Mouse (Mus musculus) CH12F3 (cell line): ENCODE measurements around the gene Zfp239.

ENCODE experiments used
- in situ Hi-C: fragments of 300-500 bp; cut with MboI; formaldehyde crosslinking; loops from 2 replicates; pipeline ENCODE4 v1.14.3; 2020; ENCODE audit warnings: low sequenced_read_pairs

Zfp239 gene

DNA sequence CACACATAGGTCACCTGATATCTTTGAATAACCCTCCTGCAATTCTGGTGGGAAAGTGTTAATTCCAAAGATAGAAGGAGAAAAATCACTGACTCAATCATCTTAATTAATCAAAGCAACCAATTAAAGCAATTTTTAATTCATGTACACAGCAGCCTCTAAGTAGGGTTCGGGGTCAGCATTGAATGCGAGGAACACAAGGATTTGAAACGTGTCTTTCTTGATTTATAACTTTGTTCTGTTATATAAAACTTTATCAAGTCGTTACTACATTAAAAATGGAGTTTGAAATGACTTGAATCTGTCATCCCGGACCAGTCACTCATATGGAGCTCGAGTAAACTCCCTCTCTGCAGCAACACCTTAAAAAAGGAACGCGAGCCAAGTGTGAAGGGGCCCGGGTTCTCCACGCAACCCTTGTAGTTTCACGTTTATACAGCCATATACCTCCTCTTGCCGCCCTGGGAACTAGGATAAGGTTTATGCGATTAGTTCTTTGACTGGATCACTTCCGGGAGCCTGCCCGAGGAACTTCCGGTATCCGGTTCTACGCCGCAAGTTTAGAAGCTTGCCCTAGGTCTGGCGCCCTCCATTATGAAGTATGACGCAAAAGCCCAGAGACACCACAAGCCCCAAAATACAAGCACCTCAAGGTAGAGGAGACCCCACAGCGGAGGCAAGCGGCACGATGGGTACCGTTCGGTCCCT is 17.0 kb downstream of the Zfp239 start:
- in situ Hi-C loops, result no loop called here

DNA sequence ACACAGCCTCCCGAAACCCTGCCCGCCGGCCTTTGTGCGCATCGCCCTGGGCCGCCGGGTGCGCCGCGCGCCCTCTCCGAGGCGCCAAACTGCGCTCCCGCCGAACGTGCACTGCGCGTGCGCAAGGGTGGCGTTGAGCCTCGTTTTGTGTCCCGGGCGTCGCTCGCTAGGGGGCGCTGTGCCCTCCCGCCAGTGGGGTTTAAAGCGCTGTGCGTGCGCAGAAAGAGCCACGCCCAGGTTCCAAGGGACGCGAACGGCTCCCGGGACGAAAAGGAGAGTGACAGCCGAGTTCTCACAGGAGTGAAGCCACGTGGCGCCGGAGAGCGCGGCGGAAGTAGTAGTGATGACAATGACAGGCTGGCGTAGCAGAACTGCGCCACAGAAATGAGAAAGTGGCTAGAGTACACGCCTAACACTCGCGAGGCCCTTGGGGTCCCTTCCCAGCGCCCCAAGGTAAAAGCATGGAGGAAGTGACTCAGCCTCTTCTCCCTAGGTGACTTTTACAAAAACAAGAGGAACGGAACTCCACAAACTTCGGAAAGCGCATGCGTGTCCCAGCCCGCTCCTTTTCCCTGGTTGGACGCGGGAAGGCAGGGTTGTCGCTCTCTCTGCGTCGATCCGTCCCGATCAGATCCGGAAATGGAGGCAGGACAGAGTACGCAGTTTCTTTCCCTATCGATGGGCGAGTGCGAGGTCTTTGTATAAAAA is 17.7 kb downstream of the Zfp239 start:
- in situ Hi-C loops, result no loop called here

DNA sequence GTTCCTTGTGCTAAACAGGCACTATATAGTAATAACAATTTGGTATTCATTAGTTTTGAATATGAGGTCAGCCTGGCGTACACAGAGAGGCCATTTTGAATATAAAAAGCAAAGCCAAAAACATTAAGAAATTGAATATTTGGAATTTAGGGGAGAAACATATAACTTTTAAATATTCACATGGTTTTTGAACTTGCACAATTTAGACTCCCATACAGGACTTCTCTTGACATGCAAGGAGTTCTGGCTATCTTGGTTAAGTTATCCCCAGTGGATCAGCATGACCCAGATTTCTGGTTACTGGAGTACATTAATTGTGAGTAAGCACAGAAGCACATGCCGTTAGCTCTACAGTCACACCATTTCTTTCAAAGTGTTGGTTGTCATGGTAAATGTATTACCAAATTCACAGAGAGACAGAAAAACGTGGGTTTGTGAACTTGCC is 18.5 kb downstream of the Zfp239 start:
- in situ Hi-C loops, result no loop called here

DNA sequence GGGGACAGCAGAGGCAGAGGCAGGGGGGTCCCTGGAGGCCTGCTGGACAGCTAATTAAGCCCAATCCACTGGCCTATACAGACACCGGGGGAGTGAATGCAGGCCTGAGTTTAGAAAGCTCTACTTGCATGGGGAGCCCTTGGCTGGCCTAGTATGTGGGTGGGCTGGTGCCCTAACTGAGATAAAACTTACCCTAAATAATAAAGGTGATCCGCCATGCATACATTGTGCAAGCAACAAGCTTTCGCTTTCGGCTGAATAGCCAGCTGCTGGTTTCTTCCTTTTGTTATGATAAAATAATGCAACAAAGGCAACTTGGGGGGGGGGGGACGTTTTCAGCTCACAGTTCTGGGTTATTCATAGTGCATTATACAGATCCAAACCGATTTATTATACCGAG is 19.3 kb downstream of the Zfp239 start:
- in situ Hi-C loops, result no loop called here

DNA sequence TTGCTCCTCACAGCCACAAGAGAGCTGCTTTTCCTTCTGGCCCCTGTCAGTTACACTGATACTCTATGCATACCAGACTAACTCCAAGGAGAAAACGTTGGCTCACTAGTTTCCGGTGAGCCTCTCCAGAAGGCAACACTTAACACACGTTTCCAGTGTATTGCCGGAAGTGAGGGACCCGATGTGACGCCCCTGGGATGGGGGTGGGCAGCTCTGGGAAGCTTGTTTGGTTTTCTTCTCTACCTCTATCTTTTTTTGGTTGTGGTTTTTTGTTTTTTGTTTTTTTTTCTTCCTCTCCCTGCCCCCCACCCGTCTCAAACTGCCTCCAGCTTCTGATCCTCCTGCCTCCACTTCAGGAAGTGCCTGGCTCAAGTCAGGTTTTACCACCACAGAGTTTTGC is 20.1 kb downstream of the Zfp239 start:
- in situ Hi-C loops, result no loop called here

DNA sequence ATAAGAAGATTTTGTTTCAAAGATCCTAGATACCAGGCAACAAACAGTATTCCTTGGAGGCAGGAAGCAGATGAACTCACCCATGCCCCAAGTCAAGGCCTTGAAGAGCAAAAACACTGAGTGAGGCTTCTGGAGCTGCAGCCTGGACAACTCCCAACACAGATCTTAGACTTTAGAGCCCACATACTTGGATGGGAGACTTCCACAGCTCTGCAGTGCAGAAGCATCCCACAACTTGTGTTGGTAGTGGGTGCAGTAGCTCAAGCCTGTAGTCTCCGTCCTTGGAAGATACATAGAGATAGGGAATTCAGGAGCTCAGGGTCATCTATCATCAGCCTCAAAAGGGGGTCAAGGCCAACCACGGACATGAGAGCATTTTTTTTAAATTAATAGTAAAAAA is 24.0 kb downstream of the Zfp239 start:
- in situ Hi-C loops, result no loop called here

DNA sequence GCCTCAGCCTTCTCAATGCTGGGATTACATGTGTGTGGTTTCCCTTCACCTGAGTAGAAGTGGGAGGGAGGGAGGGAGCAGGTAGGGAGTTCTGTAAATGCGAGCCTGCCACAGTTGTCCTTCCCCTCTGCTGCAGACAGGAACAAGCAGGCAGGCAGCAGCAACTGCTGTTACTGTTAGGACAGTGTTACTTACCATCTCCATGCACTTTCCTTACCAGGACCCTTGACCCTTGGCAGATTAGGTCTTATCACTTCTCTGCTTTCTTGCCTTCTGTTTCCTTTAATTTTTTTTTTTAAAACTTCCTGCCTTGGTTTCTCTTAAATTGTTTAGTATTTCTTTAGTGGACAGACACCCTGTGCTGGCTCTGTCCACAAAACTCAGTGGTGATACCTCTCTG is 26.1 kb downstream of the Zfp239 start:
- in situ Hi-C loops, result no loop called here

DNA sequence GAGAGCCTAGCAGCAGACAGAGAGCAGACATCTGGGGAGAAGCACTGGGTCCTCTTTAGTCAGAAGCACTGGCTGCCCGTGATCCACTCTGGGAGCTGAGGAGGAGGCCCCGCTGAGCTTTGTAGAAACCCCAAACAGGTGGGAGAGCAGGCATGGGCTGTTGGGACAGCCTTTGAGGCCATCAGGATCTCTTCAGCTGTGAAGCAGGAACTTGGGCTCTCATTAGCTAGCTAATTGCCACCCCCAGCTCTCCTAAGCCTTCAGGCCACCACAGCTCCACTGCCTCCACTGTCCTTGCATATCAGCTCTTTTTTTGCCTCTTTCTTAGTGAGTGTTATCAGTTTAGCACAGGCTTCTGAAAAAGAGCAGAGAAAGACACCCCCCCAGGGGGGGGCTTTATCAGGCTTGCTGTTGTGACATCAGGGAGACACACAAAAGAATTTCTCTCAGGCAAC is 26.8 kb downstream of the Zfp239 start:
- in situ Hi-C loops, result no loop called here

DNA sequence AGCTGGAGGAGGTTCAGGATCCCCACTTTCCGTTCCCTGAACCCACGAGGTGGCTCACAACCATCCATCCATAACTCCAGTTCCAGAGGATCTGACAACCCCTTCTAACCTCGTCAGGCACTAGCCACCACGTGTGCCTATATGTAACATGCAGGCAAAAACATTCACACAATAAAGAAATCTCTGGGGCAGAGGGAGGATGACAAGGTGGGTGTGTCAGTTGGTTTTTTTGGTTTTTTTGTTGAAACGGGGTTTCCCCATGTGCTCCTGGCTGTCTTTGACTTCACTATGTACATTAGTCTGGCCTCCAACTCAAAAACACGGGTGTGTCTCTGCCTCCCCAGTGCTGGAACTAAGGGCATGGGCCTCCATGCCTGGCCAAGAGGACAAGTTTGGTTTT is 28.4 kb downstream of the Zfp239 start:
- in situ Hi-C loops, result no loop called here

DNA sequence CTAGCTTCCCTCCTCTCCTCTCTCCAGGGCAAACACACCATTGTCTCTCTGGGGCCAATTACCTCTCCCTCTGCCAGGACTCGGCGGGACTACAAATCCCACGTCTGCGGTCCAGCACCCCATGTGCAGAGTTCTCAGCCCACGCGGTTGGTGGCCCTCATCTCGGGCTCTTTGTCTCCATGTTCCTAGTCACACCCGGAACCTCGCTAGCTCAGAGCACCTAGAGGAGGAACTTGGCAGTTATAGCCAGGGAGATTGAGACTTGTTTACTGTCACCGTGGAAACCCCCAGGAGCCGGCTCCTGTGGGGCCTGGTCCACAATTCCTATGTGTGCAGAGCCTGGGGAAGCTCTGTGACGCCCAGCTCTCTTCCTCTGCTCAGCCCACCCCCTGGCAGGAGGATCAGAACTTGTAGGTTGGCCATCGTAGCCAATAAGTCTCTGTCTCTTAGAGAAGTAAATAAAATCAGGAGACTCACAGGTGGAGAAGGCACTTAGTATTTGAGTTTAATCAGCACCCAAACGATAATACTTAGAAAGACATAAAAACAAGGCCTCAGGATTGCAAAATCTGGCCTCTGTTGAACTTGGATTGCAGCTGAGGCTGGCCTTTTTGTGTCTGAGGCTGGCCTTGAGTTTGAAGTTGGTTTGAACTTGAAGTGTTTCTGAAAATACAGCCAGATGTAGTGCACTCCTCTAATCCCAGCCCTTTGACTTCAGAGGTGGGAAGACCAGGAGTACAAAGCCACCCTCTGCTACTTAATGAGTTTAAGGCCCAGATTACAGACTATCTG is 29.7 kb downstream of the Zfp239 start:
- in situ Hi-C loops, result no loop called here

DNA sequence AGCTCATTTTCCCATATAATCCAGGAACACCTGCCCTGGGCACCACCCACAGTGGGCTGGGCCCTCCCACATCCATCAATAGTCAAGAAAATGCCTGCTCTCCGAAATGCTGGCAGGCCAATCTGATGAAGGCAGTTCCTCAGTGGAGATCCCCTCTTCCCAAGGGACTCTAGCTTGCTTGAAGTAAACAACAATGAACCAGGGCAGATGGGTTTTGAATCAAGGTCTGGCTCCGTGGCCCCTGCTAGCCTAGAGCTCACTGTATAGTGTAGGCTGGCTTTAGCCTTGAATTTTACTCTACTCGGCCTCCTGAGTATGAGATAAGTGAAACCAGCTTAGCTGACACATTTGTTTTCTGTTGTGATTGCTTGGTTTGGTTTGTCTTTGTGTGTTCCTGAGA is 30.5 kb downstream of the Zfp239 start:
- in situ Hi-C loops, result no loop called here

DNA sequence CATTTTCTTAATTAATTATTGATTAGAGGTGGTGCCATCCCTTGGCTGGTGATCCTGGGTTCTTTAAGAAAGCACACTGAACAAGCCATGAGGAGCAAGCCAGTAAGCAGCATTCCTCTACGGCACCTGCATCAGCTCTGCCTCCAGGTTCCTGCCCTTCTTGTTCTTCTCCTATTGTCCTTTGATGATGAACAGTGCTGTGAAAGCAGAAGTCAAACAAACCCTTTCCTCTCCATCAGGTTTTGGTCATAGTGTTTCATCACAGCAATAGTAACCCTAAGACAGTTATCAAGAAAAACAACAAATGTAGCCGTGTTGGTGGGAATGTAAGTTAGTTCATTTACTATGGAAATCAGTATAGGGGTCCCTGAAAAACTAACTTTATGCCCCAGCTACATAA is 31.5 kb downstream of the Zfp239 start:
- in situ Hi-C loops, result no loop called here

DNA sequence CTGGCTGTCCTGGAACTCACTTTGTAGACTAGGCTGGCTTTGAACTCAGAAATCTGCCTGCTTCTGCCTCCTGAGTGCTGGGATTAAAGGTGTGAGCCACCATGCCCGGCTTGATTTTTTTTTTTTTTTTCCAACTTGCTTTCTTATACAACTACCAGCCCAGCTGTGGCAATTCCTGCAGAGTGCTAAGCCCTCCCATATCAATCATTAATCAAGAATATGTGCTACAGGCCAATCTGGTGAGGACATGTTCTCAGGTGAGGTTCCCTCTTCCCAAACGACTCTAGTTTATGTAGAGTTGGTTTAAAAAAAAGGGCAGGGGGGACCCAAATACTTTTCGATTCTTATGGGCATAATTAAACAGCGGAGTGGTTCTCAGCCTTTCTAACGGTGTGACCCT is 35.9 kb downstream of the Zfp239 start:
- in situ Hi-C loops, result no loop called here

DNA sequence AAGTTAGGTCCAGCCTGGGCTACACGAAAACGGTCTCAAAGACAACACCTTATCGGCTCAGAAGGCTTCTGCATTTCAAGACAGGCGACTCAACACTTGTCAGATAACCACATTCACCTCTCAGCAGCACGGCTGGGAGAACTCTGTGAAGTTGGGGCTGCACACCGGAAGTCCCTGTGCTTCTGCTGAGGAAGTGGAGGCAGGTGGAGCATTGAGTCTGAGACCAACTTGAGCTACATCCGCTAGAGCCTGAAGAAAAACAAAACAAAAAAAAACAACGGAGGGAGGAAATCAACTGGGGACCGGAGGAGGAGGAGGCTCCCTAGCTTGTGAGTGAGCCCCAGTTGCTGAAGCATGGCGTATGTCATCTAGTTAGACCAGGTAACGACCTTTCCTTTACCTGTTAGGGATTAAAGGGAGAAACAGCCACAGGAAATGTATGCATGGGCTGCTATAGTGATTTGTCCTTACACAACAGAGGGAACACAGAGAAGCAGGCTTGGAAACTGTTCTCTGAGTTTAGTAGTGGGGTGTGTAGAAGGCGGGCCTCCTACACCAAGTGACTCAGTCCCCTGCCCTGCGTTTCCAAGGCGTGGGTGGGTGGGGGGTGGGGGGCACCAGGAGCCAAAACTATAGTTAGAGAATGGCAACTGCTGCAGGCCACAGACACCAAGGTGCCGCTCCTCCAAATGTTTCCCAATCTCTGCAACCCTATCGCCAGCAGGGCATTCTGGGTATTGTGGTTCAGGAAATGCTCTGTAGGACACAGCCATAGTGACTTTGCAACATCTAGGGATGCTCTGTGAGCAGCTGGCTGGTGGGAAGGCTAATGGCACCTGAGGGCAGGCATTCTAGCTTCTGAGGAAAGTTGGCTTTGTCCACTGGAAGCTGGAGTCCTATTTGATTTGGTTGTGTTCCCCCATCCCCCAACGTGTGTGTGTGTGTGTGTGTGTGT is 38.5 kb downstream of the Zfp239 start, which contains the start of gene Hnrnpf:
Gene Hnrnpf (plus strand): TSS at position 199 of the 955 bp plus-strand sequence.
- in situ Hi-C loops, result no loop called here

DNA sequence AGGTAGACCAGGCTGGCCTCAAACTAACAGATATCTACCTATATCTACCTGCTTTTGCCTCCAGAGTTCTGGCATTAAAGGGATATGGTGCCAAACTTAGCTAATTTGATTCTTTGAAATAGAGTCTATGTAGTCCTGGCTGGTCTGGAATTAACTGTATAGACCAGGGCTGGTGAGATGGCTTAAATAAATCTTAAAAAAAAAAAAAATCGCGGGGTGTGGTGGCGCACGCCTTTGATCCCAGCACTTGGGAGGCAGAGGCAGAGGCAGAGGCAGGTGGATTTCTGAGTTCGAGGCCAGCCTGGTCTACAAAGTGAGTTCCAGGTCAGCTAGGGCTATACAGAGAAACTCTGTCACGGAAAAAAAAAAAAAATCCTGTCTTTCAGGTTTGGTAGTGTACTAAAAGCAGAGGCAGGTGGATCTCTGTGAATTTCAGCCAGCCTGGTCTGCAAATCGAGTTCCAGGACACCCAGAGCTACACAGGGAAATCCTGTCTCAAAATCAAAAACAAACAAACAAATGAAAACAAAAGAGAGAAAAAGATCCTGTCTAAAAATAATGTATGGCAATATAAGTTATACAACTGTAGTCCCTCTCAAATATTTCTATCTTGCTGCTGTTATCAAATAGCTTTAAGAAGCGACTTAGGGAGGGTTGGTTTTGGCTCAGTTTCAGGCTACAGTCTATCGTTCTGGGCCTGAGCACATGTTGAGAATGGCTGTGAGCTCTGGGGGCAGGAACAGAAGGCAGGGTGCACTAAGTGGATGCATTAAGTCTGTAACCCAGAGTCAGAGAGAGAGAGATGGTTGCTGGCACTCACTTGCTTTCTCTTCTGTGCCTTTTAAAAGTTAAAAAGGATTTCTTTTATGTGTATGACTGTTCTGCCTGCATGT is 39.9 kb downstream of the Zfp239 start:
- in situ Hi-C loops, result no loop called here

DNA sequence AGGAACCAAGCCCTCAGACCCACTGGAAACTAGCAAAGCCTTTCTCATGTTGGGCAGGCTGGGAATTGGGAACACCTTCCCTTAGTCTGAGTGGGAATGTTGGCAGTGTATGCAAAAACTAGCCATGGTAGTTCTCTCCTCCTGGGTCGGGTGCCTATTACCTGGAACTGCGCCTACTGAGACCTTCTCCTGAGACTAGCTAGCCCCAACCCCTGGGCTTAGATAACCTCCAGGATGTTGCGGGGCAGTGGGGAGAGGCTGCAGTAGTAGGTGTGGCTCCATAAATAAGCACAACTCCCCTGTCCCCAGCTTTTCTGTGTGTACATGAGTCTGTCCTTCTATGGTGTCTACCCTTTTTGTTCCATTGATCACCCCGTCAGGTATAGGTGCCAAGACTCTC is 40.7 kb downstream of the Zfp239 start:
- in situ Hi-C loops, result no loop called here

DNA sequence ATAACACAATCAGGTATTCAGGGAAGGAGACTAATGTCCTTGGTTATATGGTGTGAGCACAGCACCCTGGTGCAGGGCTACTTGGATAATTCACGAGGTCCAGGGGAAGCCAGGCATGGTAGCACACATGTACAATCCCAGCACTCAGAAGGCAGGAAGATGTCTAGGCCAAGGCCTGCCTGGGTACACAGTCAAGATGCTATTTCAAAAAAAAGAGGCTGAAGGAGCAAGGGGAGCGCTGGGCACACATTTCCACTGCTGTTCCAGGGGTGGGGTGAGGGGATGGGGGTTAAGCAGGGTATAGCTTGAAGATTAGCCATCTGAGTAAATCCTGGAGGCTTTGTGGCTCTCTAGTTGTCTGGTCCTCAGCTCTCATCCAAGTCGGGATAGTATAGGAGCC is 41.9 kb downstream of the Zfp239 start:
- in situ Hi-C loops, result no loop called here

DNA sequence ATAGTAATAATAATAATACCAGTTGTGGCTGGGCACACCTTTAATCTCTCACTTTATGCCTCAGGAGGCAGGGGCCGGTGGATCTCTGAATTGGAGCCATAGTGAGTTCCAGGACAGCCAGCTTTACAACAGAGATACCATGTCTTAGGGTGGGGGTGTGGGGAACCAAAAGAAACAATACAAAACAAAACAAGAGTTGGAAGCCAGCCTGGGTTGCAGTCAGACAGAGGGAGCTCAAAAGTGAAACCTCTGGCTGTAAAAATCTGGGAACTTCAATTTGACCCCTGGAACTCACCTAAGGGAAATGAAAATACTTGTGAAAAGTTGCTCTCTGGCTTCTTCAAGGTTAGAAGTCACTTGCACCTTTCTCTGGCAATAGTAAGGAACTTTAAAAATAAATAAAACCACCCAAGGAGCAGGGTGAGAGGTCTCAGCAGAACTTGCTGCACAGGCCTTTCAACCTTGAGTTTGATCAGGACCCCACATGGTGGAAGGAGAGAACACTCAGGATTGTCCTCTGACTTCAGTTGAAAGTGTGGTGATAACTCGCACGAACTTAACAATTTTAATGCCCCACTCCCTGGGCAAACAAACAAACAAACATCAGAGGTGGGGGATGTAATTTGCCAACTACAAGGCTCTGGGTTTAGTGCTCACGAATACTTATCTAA is 43.5 kb downstream of the Zfp239 start:
- in situ Hi-C loops, result no loop called here

DNA sequence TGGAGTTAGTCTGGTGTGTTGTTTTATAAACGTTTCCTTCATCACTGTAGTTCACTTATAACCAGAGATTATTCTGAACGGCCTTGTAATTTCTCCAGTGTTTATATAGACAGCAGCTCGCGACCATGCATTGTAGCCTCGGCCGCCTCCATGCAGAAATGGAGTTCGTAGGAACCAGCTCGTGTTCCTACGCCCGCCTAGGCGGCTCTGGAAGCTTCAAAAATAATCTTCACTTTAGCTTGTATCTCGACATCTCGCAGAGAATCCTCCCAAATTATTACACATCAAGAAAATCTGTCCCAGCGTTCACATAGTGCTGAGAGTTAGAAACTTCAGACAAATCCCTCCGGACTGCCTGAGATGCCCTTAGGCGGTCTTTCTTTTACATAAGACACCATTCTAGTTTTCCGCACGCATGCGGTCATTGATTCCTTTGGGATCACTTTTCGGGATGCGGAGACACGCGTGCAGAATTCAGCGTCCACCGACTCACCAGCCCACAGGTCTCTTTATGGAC is 44.2 kb downstream of the Zfp239 start:
- in situ Hi-C loops, result no loop called here
